Mouse (Mus musculus): ENCODE results near the gene Nkiras1. TPM values are rescaled to one million over a fixed set of nuclear protein-coding genes. Genes with fewer than 3 reads are reported as not detected.
"Not testable (repeated sequence)": the region's sequence is repeated elsewhere in the genome, so short reads cannot be mapped to it uniquely, and the experiment has no call there.

Gene Nkiras1
- polyA plus RNA-seq, 1 experiment from 2014 or later, result 50.8 TPM

- H3K4me3 ChIP-seq (replicated peaks; ENCODE audit: low read length), result no peak overlapping the region
- ATAC-seq (ENCODE audit: low FRiP score) (peak; percentile 46; the same call in 1 of the 2 replicates), DNase-seq (ENCODE audit: low spot score) (peak; percentile 52)
- no peaks in the 10 kb centered on the region for H3K9me3 ChIP-seq (ENCODE audit: control insufficient read depth, low read length)
- H3K27me3 ChIP-seq (ENCODE audit: control insufficient read depth, insufficient read depth, low read length), result no peaks in the 10 kb centered on the region
- H3K4me2 ChIP-seq (replicated peaks), result no peak overlapping the region
- H3K27ac ChIP-seq, result no peak overlapping the region
- H3K36me3 ChIP-seq (replicated peaks; ENCODE audit: control insufficient read depth, insufficient read depth), result peaks cover 27% of the 10 kb centered on the region
- 49% methylated on average over 4 of the region's 4 CpGs for WGBS
- H3K4me1 ChIP-seq (replicated peaks; ENCODE audit: control insufficient read depth, insufficient read depth, low read length), result peaks cover 5% of the 10 kb centered on the region; the same call in 1 of the 2 replicates
- H3K9ac ChIP-seq, result no peak overlapping the region
Measured at GRCm38 (mm10) chr14:18263427-18263826, 7.5 kb upstream of the Nkiras1 start.

GRCm38 (mm10) chr14:18269947-18270528, 898 bp upstream of the Nkiras1 start:
- peaks cover 24% of the 10 kb centered on the region for H3K4me1 ChIP-seq (replicated peaks; ENCODE audit: control insufficient read depth, insufficient read depth, low read length)
- peak overlapping the region; percentile 97 for H3K9ac ChIP-seq
- DNase-seq (ENCODE audit: low spot score); H3K27me3 ChIP-seq (ENCODE audit: control insufficient read depth, insufficient read depth, low read length); H3K9me3 ChIP-seq (ENCODE audit: control insufficient read depth, low read length): not testable (repeated sequence)
- peak overlapping the region; percentile 88 for H3K27ac ChIP-seq
- peak; percentile 2; the same call in 1 of the 2 replicates for ATAC-seq (ENCODE audit: low FRiP score)
- H3K36me3 ChIP-seq (replicated peaks; ENCODE audit: control insufficient read depth, insufficient read depth), result peaks cover 23% of the 10 kb centered on the region
- peak overlapping the region; percentile 91 for H3K4me2 ChIP-seq (replicated peaks)
- H3K4me3 ChIP-seq (replicated peaks; ENCODE audit: low read length), result peak overlapping the region; percentile 71
- 1% methylated on average over 22 of the region's 24 CpGs for WGBS

- ATAC-seq (ENCODE audit: low FRiP score) (0 out of 2 replicates have a peak, but pooled peaks have one; percentile 4), DNase-seq (ENCODE audit: low spot score) (no peak)
- Histone ChIP-seq H3K4me3 (replicated peaks; ENCODE audit: low read length) (peak overlapping the region; percentile 71), H3K27me3 (ENCODE audit: control insufficient read depth, insufficient read depth, low read length) (no peaks in the 10 kb centered on the region), H3K4me2 (replicated peaks) (peak overlapping the region; percentile 63), H3K9me3 (ENCODE audit: control insufficient read depth, low read length) (no peaks in the 10 kb centered on the region), H3K4me1 (replicated peaks; ENCODE audit: control insufficient read depth, insufficient read depth, low read length) (peaks cover 24% of the 10 kb centered on the region), H3K36me3 (replicated peaks; ENCODE audit: control insufficient read depth, insufficient read depth) (peaks cover 20% of the 10 kb centered on the region), H3K9ac (peak overlapping the region; percentile 71), H3K27ac (peak overlapping the region; percentile 84)
- 5% methylated on average over 6 of the region's 7 CpGs for WGBS
Measured at GRCm38 (mm10) chr14:18271666-18272065, 730 bp downstream of the Nkiras1 start.

GRCm38 (mm10) chr14:18274526-18274925, 3.6 kb downstream of the Nkiras1 start:
- no peaks in the 10 kb centered on the region for H3K9me3 ChIP-seq (ENCODE audit: control insufficient read depth, low read length)
- DNase-seq (ENCODE audit: low spot score), result no peak
- no peak overlapping the region for H3K4me2 ChIP-seq (replicated peaks)
- no peak for ATAC-seq (ENCODE audit: low FRiP score)
- H3K9ac ChIP-seq, result no peak overlapping the region
- peaks cover 13% of the 10 kb centered on the region; the same call in 1 of the 2 replicates for H3K4me1 ChIP-seq (replicated peaks; ENCODE audit: control insufficient read depth, insufficient read depth, low read length)
- no peak overlapping the region for H3K27ac ChIP-seq
- H3K27me3 ChIP-seq (ENCODE audit: control insufficient read depth, insufficient read depth, low read length), result no peaks in the 10 kb centered on the region
- peaks cover 30% of the 10 kb centered on the region for H3K36me3 ChIP-seq (replicated peaks; ENCODE audit: control insufficient read depth, insufficient read depth)
- no peak overlapping the region for H3K4me3 ChIP-seq (replicated peaks; ENCODE audit: low read length)
- 81% methylated on average over 1 of the region's 1 CpGs for WGBS

GRCm38 (mm10) chr14:18280375-18280774, 9.4 kb downstream of the Nkiras1 start:
- H3K27me3 ChIP-seq (ENCODE audit: control insufficient read depth, insufficient read depth, low read length), result no peaks in the 10 kb centered on the region
- H3K9me3 ChIP-seq (ENCODE audit: control insufficient read depth, low read length), result no peaks in the 10 kb centered on the region
- H3K4me1 ChIP-seq (replicated peaks; ENCODE audit: control insufficient read depth, insufficient read depth, low read length), result no peaks in the 10 kb centered on the region
- ATAC-seq (ENCODE audit: low FRiP score), result no peak
- H3K27ac ChIP-seq, result no peak overlapping the region
- 74% methylated on average over 5 of the region's 5 CpGs for WGBS
- no peak overlapping the region for H3K4me3 ChIP-seq (replicated peaks; ENCODE audit: low read length)
- no peak for DNase-seq (ENCODE audit: low spot score)
- no peak overlapping the region for H3K4me2 ChIP-seq (replicated peaks)
- peaks cover 60% of the 10 kb centered on the region for H3K36me3 ChIP-seq (replicated peaks; ENCODE audit: control insufficient read depth, insufficient read depth)
- H3K9ac ChIP-seq, result no peak overlapping the region

- H3K9ac ChIP-seq, result no peak overlapping the region
- H3K36me3 ChIP-seq (replicated peaks; ENCODE audit: control insufficient read depth, insufficient read depth), result peaks cover 30% of the 10 kb centered on the region
- H3K4me1 ChIP-seq (replicated peaks; ENCODE audit: control insufficient read depth, insufficient read depth, low read length), result no peaks in the 10 kb centered on the region
- H3K27ac ChIP-seq, result no peak overlapping the region
- no peaks in the 10 kb centered on the region for H3K27me3 ChIP-seq (ENCODE audit: control insufficient read depth, insufficient read depth, low read length)
- no peak overlapping the region for H3K4me2 ChIP-seq (replicated peaks)
- WGBS, result 84% methylated on average over 2 of the region's 2 CpGs
- DNase-seq (ENCODE audit: low spot score) (peak; percentile 53), ATAC-seq (ENCODE audit: low FRiP score) (no peak)
- no peak overlapping the region for H3K4me3 ChIP-seq (replicated peaks; ENCODE audit: low read length)
- no peaks in the 10 kb centered on the region for H3K9me3 ChIP-seq (ENCODE audit: control insufficient read depth, low read length)
Measured at GRCm38 (mm10) chr14:18284581-18284980, 13.6 kb downstream of the Nkiras1 start.

GRCm38 (mm10) chr14:18285476-18285875, 14.5 kb downstream of the Nkiras1 start:
- Histone ChIP-seq H3K36me3 (replicated peaks; ENCODE audit: control insufficient read depth, insufficient read depth) (peaks cover 24% of the 10 kb centered on the region; the same call in 1 of the 2 replicates), H3K27me3 (ENCODE audit: control insufficient read depth, insufficient read depth, low read length) (no peaks in the 10 kb centered on the region), H3K4me3 (replicated peaks; ENCODE audit: low read length) (no peak overlapping the region), H3K4me2 (replicated peaks) (no peak overlapping the region), H3K9ac (no peak overlapping the region), H3K27ac (no peak overlapping the region), H3K9me3 (ENCODE audit: control insufficient read depth, low read length) (no peaks in the 10 kb centered on the region), H3K4me1 (replicated peaks; ENCODE audit: control insufficient read depth, insufficient read depth, low read length) (no peaks in the 10 kb centered on the region)
- no peak for ATAC-seq (ENCODE audit: low FRiP score)
- 86% methylated on average over 3 of the region's 3 CpGs for WGBS
- no peak for DNase-seq (ENCODE audit: low spot score)

- Histone ChIP-seq H3K36me3 (replicated peaks; ENCODE audit: control insufficient read depth, insufficient read depth) (peaks cover 17% of the 10 kb centered on the region; the same call in 1 of the 2 replicates), H3K4me2 (replicated peaks) (no peak overlapping the region), H3K27me3 (ENCODE audit: control insufficient read depth, insufficient read depth, low read length) (no peaks in the 10 kb centered on the region), H3K9me3 (ENCODE audit: control insufficient read depth, low read length) (no peaks in the 10 kb centered on the region), H3K4me1 (replicated peaks; ENCODE audit: control insufficient read depth, insufficient read depth, low read length) (no peaks in the 10 kb centered on the region), H3K27ac (no peak overlapping the region), H3K9ac (no peak overlapping the region), H3K4me3 (replicated peaks; ENCODE audit: low read length) (no peak overlapping the region)
- ATAC-seq (ENCODE audit: low FRiP score), result no peak
- no peak for DNase-seq (ENCODE audit: low spot score)
- WGBS, result 95% methylated on average over 2 of the region's 2 CpGs
Measured at GRCm38 (mm10) chr14:18286441-18286840, 15.5 kb downstream of the Nkiras1 start.

- Histone ChIP-seq H3K27ac (no peak overlapping the region), H3K4me1 (replicated peaks; ENCODE audit: control insufficient read depth, insufficient read depth, low read length) (no peaks in the 10 kb centered on the region), H3K36me3 (replicated peaks; ENCODE audit: control insufficient read depth, insufficient read depth) (peaks cover 14% of the 10 kb centered on the region; the same call in 1 of the 2 replicates), H3K27me3 (ENCODE audit: control insufficient read depth, insufficient read depth, low read length) (no peaks in the 10 kb centered on the region), H3K4me3 (replicated peaks; ENCODE audit: low read length) (no peak overlapping the region), H3K9ac (no peak overlapping the region), H3K4me2 (replicated peaks) (no peak overlapping the region), H3K9me3 (ENCODE audit: control insufficient read depth, low read length) (no peaks in the 10 kb centered on the region)
- WGBS, result 86% methylated on average over 2 of the region's 2 CpGs
- ATAC-seq (ENCODE audit: low FRiP score), result no peak
- DNase-seq (ENCODE audit: low spot score), result no peak
Measured at GRCm38 (mm10) chr14:18287391-18287790, 16.5 kb downstream of the Nkiras1 start.

Measured in hindbrain, embryonic 14.5 days (tissue).